Mouse (Mus musculus) cortical plate, adult 2 months (tissue): Measurements from ENCODE around the gene Cpvl.

Experiments used
- CTCF ChIP-seq: fragments of 200-500 bp; IDR thresholded peaks from 2 replicates; pipeline ENCODE4 v1.5.1; 2011; ENCODE audit warnings: mild to moderate bottlenecking, control low read depth, low read length; ENCODE audit not compliant: insufficient read depth; ENCODE audit errors: extremely low read depth
- POLR2A ChIP-seq: fragments of 200-500 bp; IDR thresholded peaks from 2 replicates; pipeline ENCODE4 v1.6.1; 2011; ENCODE audit warnings: mild to moderate bottlenecking, low read length, control low read depth; ENCODE audit not compliant: insufficient read depth; ENCODE audit errors: extremely low read depth

DNA sequence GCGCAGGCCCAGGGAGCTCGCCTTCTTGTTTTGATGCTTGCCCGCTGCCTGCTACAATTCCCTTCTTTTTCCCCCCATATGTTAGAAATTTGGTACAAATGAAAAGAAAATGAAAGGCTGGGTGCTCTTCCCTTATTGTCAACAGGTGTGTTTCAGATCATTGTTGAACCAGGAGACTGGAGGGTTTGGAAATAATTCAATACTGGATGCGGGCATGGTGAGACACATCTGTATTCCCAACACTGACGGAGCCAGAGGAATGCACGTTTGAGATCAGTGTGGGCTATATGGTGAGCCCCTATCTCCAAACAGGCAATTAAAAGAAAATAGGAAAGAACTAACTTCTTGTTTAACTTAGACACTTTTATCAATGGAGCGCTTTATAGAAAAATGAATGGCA is 95.1 kb downstream of the Cpvl start:
- TF ChIP-seq CTCF (no peak), POLR2A (no peak)
